Mouse (Mus musculus) cerebral cortex, adult 2 months (tissue): ENCODE data around the gene Prdm2.

Experiments
- WGBS: fragments of 180-500 bp; shearing (Covaris S2); methylation state at CpG from one replicate; pipeline ENCODE4 v1.1.7; 2018; 5-methylcytosine and 5-hydroxymethylcytosine counted together

Prdm2 gene

DNA sequence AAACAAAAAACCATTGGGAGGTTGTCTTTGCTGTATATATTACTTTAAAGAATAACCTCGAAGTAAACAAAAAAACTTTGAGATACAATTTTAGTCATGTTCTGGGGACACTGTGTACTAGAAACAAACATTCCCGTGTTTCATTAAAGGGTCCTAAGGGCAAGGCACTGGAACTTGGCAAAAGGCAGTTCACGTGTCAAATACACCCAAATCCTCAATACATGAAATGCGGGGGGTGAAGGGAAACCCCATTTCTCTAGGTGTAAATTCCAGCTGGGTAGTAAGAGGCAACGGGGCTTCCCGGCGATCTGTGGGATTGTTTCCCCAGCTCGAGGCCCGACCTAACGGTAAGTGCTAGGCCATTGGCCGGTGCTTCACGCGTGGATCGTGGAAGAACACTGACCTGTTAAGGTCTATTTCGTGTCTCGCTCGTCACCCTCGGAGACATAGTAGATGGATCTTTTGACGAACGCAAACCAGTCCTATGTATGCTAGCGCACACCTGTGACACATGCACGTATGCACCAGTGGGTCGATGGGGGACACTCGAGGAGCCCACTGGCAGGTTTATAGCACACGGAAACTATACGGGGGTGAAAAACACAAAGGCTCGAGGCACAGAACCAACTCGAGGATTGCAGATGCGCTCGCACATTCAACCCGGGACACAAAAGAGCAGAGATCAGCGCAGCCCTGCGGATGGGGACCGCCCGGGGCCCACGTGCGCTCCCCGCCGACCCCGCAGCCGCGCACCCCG, 1.0 kb downstream of the Prdm2 start:
- 3% methylated on average over 43 of the region's 43 CpGs for WGBS

DNA sequence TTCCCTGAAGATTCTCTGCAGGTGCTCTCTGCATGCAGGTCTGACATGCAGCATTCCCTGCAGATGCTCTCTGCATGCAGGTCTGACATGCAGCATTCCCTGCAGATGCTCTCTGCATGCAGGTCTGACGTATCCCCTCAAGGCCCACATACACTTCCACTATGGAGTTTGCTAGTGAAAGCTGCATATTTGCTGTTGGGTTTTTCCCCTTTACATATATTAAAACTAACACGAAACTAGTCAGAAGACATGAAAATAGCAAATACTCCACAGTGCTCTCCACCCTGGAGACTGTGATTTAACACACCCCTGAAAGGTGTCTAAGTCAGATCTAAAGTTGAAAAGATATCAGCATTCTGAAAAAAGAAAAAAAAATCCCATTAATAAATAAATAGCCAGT, 2.8 kb downstream of the Prdm2 start:
- 84% methylated on average over 2 of the region's 2 CpGs for WGBS

DNA sequence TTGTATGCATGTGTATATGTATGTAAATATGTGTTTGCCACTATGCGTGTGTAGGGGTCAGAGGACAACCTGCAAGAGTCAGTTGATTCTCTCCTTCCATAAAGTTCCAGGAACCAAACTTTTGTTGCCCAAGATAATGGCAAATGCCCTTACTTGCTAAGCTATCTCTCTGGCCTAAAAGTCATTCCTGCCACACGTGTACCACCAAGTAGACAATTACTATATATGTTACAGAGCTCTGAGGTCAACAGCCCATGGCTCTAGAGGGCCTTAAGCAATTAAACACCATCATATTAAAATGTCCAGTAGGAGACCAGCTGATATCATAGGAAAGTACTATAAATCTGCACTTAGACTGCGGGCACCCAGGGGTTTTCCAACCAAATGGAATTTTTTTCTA, 10.1 kb downstream of the Prdm2 start:
- WGBS = 91% methylated on average over 3 of the region's 3 CpGs

GRCm38 (mm10) chr4:143198371-143198770, 14.4 kb downstream of the Prdm2 start:
- WGBS = 81% methylated on average over 3 of the region's 3 CpGs

- 89% methylated on average over 5 of the region's 5 CpGs for WGBS
These were observed 14.9 kb downstream of the Prdm2 start for GRCm38 (mm10) chr4:143197845-143198356.

GRCm38 (mm10) chr4:143194328-143194727, 18.5 kb downstream of the Prdm2 start:
- 80% methylated on average over 5 of the region's 5 CpGs for WGBS

- 85% methylated on average over 6 of the region's 6 CpGs for WGBS
These were observed 19.6 kb downstream of the Prdm2 start for GRCm38 (mm10) chr4:143193164-143193563.

DNA sequence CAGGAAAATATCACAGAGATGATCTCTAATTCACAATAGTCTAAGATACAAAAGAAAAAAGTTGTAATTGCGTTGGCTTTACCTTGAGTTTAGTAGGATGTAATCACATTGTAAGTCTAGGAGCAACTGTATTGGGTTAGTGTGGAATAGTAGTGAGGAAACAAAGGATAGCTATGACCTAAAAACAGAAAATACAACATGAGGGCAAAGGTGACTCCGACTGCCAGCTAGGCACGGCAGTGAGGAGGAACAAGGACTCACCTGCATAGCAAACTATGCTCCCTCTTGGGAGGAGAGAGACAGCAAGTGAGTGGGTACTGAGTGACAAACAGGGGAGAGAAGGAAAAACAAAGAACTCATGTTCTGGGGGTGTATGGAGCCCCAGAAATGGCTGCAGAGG, 21.0 kb downstream of the Prdm2 start:
- WGBS = 79% methylated on average over 3 of the region's 3 CpGs

DNA sequence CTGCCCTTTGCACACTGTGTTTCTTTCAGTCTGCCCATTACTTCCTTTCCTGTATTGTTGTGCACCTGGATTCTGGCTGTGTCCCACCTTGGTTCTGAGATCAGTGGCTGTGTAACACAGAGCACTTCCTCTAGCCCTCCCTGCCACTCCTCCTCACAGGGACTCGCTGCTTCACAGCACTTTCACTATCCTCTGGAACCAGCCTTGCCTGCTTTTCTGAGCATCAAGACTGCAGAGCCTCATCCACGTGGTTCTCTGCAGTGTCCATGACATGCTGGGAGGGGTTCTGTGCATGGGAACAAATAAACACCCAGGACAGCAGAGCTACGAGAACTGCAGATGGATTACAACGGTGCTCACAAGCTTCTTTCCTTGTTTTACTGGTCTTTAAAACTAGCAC, 22.1 kb downstream of the Prdm2 start:
- 34% methylated on average over 4 of the region's 4 CpGs for WGBS

DNA sequence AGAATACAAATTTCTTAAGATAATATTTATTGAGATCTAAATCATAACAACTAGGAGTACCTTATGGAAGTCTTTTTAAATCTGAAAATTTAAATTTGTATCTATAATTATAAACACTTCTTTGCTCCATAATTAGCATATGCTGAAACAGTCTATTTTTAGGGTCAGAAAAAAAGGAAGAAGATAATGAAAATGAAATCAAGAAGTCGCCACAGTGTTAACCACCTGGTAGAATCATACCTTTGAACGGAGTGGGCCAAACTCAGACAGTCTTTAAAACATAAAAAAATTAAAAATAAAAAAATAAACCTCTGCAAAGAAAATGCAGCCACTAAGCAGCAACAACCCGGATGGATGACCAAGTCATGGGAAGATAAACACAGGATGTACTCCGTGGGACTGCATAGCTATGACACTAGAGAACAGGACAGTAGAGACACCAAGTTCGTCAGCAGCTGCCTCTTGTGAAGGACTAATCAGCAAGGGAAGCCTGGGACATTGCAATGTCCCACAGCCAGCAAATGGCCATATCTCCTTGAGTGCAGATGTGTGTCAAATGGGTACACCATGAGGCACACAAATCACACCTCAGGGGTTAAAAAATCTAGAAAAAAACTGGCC, 24.1 kb downstream of the Prdm2 start:
- 76% methylated on average over 5 of the region's 5 CpGs for WGBS

GRCm38 (mm10) chr4:143185496-143185895, 27.3 kb downstream of the Prdm2 start:
- WGBS = 87% methylated on average over 9 of the region's 9 CpGs

- 50% methylated on average over 6 of the region's 6 CpGs for WGBS
These were observed 29.7 kb downstream of the Prdm2 start for GRCm38 (mm10) chr4:143183141-143183540.

GRCm38 (mm10) chr4:143180731-143181130, 32.1 kb downstream of the Prdm2 start:
- WGBS = 91% methylated on average over 5 of the region's 5 CpGs

DNA sequence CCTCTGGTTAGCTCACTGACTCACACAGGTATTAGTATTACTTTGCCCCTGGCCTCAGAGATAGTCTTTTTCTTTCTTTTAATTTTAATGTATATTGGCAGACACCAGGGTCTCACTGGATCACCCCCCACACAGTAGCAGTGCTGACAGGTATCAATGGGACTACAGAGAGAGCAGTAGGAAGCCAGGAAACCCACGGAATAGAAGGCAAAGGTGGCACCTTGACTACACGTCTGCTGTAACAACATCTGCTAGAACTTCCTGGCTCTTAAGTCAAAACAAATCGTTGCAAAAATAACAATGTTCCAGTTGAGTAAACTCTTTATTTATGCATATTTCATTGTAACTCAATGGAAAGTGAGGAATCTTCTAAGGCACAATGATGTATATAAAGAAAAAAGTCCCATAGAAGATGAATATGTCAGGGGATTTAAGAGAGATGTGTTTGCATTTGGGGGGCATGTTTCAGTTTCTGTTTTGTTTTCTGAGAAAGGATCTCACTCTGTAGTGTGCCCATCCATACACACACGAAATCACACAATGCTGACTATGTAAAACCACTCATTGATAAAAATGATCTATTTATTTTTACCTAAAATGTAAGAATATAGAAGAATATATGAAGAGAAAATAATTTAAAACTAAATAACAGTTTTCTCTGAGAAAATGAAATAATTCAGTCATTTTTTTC, 41.0 kb downstream of the Prdm2 start:
- 64% methylated on average over 4 of the region's 4 CpGs for WGBS

DNA sequence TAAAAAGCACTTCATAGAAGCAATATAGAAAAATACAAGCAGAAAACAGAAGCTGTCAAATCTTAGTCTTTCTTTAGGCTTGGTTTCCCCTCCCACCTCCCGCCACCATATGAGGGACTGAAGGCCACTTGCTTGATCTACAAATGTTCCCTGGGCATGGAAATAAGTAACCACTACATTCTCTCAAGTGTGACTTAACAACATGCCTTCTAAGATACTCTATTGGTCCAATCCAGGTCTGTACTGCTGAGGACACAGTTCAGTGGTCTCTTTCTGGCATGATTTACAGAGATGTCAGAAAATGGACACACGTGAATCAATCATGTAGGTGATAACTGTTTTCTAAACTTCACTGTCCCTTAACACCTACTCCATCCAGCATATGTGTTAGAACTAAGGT, 42.5 kb downstream of the Prdm2 start:
- WGBS = 95% methylated on average over 2 of the region's 2 CpGs

DNA sequence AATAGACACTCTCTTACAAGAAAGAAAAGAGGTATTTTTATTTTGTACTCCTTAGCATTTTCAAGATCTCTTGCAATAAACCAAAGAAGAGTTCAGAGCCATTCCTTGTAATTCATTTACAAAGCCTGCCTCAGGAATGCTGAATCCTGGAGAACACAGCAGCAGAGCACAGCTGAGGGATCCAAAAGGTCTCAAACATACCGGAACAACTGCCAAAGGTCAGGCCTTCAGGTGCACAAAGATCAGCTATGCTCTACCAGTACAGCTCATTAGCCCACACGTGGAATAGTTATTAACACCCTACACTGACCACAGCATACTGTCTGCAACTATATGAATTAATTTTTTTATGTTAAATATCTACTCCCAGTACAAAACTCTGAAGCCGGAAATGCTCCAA, 44.7 kb downstream of the Prdm2 start:
- WGBS = 88% methylated on average over 3 of the region's 3 CpGs

DNA sequence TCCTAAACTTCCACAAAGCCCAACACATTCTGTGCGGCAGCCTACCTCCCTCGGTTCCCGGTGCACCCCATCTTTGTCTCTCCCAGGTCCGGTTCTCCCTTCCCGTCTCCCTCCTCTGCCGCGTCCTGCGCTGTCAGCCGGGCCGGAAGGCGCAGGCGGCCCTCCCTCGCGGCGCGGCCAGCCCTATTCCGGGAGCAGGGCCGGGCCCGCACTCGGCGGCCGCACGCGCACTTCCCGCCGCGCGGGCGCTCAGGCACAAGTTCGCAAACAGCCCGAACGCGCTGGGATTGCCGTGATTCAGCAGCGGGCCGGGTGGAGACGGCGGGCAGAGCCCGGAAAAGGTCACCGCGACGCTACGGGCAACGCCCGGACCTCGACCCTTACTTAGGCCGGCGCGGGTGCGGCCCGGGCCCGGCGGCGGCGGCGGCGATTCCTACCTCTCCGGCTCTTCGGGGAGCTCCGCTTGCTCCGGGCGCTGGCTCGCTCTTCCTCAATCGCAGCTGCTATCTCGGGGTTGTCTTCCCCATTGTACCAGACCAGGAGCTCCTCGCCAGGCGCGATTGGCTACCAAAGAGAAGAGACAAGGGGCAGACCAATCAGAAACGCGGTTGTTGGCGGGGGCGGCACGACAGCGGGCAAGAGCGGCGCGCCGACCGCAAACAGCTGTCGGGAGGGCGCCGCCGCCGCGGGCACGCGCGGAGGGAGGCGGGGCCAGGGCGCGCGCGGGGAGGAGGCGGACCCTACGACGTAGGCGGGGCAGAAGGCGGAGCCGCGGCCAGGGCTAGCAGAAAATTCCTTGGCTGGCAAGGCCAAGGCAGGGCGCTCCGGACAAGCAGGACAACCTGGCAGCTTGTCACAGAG, 50.9 kb downstream of the Prdm2 start:
- WGBS = under 1% methylated on average over 102 of the region's 102 CpGs

- 32% methylated on average over 3 of the region's 3 CpGs for WGBS
These were observed 52.0 kb downstream of the Prdm2 start for GRCm38 (mm10) chr4:143160826-143161225.

DNA sequence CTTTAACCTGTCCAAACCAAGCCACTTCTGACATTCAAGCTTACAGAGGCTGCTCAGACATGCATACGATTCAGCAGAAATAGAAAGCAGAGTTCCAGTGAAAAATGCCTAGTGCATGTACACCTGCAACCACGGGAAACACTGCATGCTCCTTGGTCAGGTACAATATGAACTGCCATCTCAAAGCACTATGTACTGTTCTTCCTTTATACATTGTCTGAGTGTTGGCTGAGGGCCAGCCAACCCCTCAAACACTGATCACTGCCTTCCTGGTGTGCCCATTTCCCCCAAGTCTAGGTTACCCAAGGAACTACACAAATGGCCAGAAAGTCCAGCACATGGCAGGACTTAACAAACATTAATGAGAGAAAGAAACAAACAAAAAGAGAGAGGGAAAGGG, 53.5 kb downstream of the Prdm2 start:
- 46% methylated on average over 2 of the region's 2 CpGs for WGBS

GRCm38 (mm10) chr4:143155871-143156270, 56.9 kb downstream of the Prdm2 start:
- WGBS = 31% methylated on average over 4 of the region's 4 CpGs

DNA sequence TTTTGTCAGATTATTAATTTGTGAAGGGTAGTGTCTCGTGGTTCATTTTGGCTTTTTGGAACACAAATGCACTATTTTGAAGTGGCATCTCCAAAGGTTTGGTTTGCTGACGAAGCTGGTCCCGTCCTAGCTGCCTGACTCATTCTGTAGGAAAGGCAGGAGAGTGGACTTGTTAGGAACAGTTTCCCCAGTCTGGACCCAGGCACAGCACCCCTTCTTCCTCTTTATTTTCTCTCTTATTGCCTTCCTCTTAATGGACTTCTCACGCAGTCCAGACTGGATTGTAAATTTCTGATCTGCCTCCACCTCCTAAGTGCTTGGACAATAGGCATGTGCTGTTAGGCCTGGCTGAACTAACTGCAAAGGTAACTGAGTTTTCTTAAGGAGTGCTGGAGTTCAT, 57.8 kb downstream of the Prdm2 start:
- 61% methylated on average over 4 of the region's 4 CpGs for WGBS

- 59% methylated on average over 6 of the region's 6 CpGs for WGBS
These were observed 58.2 kb downstream of the Prdm2 start for GRCm38 (mm10) chr4:143154571-143154970.
